Mouse (Mus musculus) cortical plate, adult 2 months (tissue): Measurements from ENCODE around the gene B830017H08Rik. TPM values are rescaled to one million over a fixed set of nuclear protein-coding genes. Genes with fewer than 3 reads are reported as not detected.

Experiments
- H3K27ac ChIP-seq: fragments of 200-500 bp; 2 replicates; pipeline ENCODE4 v1.5.1; 2012; ENCODE audit warnings: low read length, control low read depth, inconsistent platforms; ENCODE audit not compliant: insufficient read depth
- H3K4me1 ChIP-seq: fragments of 200-500 bp; 2 replicates; pipeline ENCODE4 v1.6.1; 2011; ENCODE audit warnings: low read length; ENCODE audit not compliant: control insufficient read depth, insufficient read depth
- H3K4me3 ChIP-seq: fragments of 200-500 bp; 2 replicates; pipeline ENCODE4 v1.5.1; 2011; ENCODE audit warnings: mild to moderate bottlenecking, low read length, control low read depth; ENCODE audit not compliant: insufficient read depth
- CTCF ChIP-seq: fragments of 200-500 bp; IDR thresholded peaks from 2 replicates; pipeline ENCODE4 v1.5.1; 2011; ENCODE audit warnings: mild to moderate bottlenecking, control low read depth, low read length; ENCODE audit not compliant: insufficient read depth; ENCODE audit errors: extremely low read depth
- POLR2A ChIP-seq: fragments of 200-500 bp; IDR thresholded peaks from 2 replicates; pipeline ENCODE4 v1.6.1; 2011; ENCODE audit warnings: mild to moderate bottlenecking, low read length, control low read depth; ENCODE audit not compliant: insufficient read depth; ENCODE audit errors: extremely low read depth
- polyA plus RNA-seq: library from polyadenylated mRNA; depleted of rRNA; stranded (reverse); fragments of >200 nt; gene quantifications from 2 replicates; pipeline ENCODE4 v1.2.3, GENCODE M21; 2012

The B830017H08Rik gene
- polyA plus RNA-seq, 1 experiment: 5.3 TPM

DNA sequence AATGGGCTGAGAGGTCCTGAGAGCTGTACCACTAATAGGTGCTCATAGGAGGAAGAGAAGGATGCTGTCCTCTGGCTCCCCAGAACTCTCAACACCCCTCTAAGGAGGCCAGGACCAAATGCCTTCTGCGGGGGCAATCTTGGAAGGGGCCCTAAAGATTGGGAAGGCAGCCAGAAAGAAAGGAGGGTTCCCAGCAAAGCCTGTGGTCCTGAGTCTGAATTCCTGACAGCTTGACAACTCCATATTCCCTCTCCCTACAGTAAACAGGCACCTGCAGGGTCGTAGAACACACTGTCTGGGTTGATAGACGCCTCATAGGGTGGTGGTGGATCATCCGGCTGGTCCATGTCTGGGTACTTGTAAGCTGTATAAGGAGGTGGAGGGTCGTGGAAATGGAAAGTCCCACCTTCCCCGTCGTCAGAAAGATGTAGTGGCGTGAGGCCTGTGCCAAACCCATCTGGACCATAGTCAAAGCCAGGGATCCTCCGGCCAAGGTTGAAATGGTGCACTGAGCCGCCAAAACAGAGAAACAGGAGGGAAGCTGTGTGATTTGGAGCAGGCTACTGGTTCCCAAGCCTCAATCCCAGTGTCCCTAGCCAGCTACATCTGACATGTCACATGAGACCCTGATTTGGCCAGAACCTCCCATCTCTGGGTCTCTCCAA lies 10.9 kb downstream of the B830017H08Rik start:
- TF ChIP-seq POLR2A (no peak), CTCF (no peak)
- no peak overlapping the region for H3K4me3 ChIP-seq
- no peaks in the 10 kb centered on the region for H3K4me1 ChIP-seq
- no peak overlapping the region for H3K27ac ChIP-seq

GRCm38 (mm10) chr16:17848431-17848830 lies 15.5 kb downstream of the B830017H08Rik start:
- no peak for TF ChIP-seq CTCF
- TF ChIP-seq POLR2A: no peak
- H3K27ac ChIP-seq: no peak overlapping the region
- H3K4me1 ChIP-seq: peaks cover 2% of the 10 kb centered on the region; the same call in 1 of the 2 replicates
- H3K4me3 ChIP-seq: no peak overlapping the region

GRCm38 (mm10) chr16:17848928-17849327 lies 16.0 kb downstream of the B830017H08Rik start:
- Histone ChIP-seq H3K4me1 (peaks cover 2% of the 10 kb centered on the region; the same call in 1 of the 2 replicates), H3K27ac (no peak overlapping the region), H3K4me3 (no peak overlapping the region)
- TF ChIP-seq CTCF (peak; percentile 78), POLR2A (no peak)

GRCm38 (mm10) chr16:17849486-17849885 lies 16.6 kb downstream of the B830017H08Rik start:
- no peak overlapping the region for H3K27ac ChIP-seq
- H3K4me1 ChIP-seq: peaks cover 2% of the 10 kb centered on the region; the same call in 1 of the 2 replicates
- H3K4me3 ChIP-seq: no peak overlapping the region
- TF ChIP-seq POLR2A: no peak
- TF ChIP-seq CTCF: no peak

- TF ChIP-seq POLR2A (no peak), CTCF (no peak)
- H3K4me1 ChIP-seq: peaks cover 2% of the 10 kb centered on the region; the same call in 1 of the 2 replicates
- no peak overlapping the region for H3K27ac ChIP-seq
These were observed 18.4 kb downstream of the B830017H08Rik start for GRCm38 (mm10) chr16:17851331-17851730.

GRCm38 (mm10) chr16:17851860-17852259 lies 18.9 kb downstream of the B830017H08Rik start:
- TF ChIP-seq POLR2A (no peak), CTCF (no peak)

More at GRCm38 (mm10) chr16:17851331-17851730, 18.4 kb downstream of the B830017H08Rik start:
- no peak overlapping the region for H3K4me3 ChIP-seq

DNA sequence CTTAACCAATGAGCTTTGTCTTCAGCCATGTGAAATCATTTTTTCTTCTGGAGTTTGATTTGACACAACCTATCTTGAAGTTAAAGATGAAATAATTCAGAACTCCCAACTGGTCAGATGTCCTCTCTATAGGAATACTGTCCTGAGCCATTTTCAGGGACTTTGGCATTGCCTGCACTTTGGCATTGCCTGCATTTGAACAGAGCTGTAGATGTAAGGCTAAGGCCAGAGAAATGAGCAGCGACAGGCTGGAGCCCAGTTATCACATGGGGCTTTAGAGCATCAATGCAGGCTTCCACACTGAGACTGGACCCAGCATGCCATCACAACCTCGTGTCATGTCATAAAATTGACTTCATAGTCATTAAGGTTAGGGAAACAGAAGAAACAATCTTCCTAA lies 20.3 kb downstream of the B830017H08Rik start:
- H3K4me3 ChIP-seq: no peak overlapping the region
- peaks cover 2% of the 10 kb centered on the region; the same call in 1 of the 2 replicates for H3K4me1 ChIP-seq
- H3K27ac ChIP-seq: no peak overlapping the region
- TF ChIP-seq POLR2A: no peak
- no peak for TF ChIP-seq CTCF

More at GRCm38 (mm10) chr16:17851860-17852259, 18.9 kb downstream of the B830017H08Rik start:
- H3K27ac ChIP-seq: no peak overlapping the region
- H3K4me3 ChIP-seq: no peak overlapping the region
- peaks cover 2% of the 10 kb centered on the region; the same call in 1 of the 2 replicates for H3K4me1 ChIP-seq

GRCm38 (mm10) chr16:17857157-17857556 lies 24.2 kb downstream of the B830017H08Rik start:
- TF ChIP-seq CTCF (no peak), POLR2A (no peak)
- no peaks in the 10 kb centered on the region; the same call in 1 of the 2 replicates for H3K4me1 ChIP-seq
- no peak overlapping the region for H3K4me3 ChIP-seq
- H3K27ac ChIP-seq: no peak overlapping the region

DNA sequence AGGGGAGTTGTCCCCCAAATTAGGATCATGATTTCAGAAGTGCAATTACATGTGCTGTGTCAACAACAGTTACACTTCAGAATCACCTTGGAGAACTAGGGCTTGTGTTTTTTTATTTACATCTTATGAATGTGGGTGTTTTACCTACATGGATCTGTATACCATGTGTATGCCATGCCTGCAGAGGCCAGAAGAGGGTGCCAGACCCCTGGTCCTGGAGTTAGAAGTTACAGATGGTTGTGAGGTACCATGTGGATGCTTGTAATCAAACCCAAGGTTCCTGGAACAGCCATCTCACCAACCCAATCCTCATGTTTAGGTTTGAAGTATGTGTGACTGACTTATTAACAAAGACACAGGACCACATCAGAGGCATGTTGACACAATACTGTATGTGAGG lies 25.7 kb downstream of the B830017H08Rik start:
- Histone ChIP-seq H3K27ac (no peak overlapping the region), H3K4me1 (peaks cover 2% of the 10 kb centered on the region; the same call in 1 of the 2 replicates), H3K4me3 (no peak overlapping the region)
- TF ChIP-seq POLR2A: no peak
- peak; percentile 57 for TF ChIP-seq CTCF

DNA sequence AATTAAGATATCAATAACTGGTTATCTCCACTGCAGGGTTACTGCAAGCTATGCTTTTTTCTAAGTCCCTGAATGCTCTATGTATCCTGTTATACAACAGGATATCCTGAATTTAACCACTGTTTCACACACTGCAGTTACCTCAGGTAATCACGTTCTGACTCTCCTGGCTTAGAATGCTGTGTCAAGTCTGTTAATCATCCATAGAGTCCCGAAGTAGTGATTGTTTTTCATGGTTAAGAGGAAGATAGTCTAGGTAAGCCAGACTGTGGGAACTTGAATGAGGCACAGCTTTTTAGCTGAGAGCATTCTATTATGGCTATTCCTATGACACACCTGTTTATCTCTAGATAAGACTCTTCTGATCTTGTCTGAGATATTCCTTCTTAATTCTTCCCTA lies 32.4 kb downstream of the B830017H08Rik start:
- Histone ChIP-seq H3K4me1 (peaks cover 2% of the 10 kb centered on the region; the same call in 1 of the 2 replicates), H3K27ac (no peak overlapping the region), H3K4me3 (no peak overlapping the region)
- TF ChIP-seq POLR2A (no peak), CTCF (no peak)
